Mouse (Mus musculus) kidney, postnatal 36 days (tissue): ENCODE data around the gene Kcnj5.

Source experiments
- DNase-seq, 2 experiments: peaks; one replicate each; pipeline ENCODE4 v3.0.0; 2021 to 2022; ENCODE audit warnings: mixed read lengths in 2 of 2

Gene Kcnj5

GRCm38 (mm10) chr9:32315999-32316398 lies 28.2 kb downstream of the Kcnj5 start:
- no peak for DNase-seq

GRCm38 (mm10) chr9:32314071-32314470 lies 30.1 kb downstream of the Kcnj5 start:
- DNase-seq = no peak

- DNase-seq = no peak
These were observed 31.9 kb downstream of the Kcnj5 start for GRCm38 (mm10) chr9:32312208-32312607.

GRCm38 (mm10) chr9:32311786-32312185 lies 32.4 kb downstream of the Kcnj5 start:
- DNase-seq = no peak

GRCm38 (mm10) chr9:32302501-32303150 lies 41.5 kb downstream of the Kcnj5 start:
- no peak for DNase-seq

- no peak for DNase-seq
These were observed 48.9 kb downstream of the Kcnj5 start for GRCm38 (mm10) chr9:32295061-32295800.

GRCm38 (mm10) chr9:32292686-32293085 lies 51.5 kb downstream of the Kcnj5 start:
- peak; percentile 14 to 17 for DNase-seq

GRCm38 (mm10) chr9:32291618-32292017 lies 52.5 kb downstream of the Kcnj5 start:
- peak; percentile 35 to 61 for DNase-seq

- peak in 1 of 2 experiments; percentile 18 for DNase-seq
These were observed 60.6 kb downstream of the Kcnj5 start for GRCm38 (mm10) chr9:32283591-32283990.

- no peak for DNase-seq
These were observed 63.7 kb downstream of the Kcnj5 start for GRCm38 (mm10) chr9:32280456-32280855.

- peak; percentile 41 to 47 for DNase-seq
These were observed 64.4 kb downstream of the Kcnj5 start for GRCm38 (mm10) chr9:32279789-32280188.

- no peak for DNase-seq
These were observed 66.1 kb downstream of the Kcnj5 start for GRCm38 (mm10) chr9:32278052-32278451.

GRCm38 (mm10) chr9:32271896-32272444 lies 72.2 kb downstream of the Kcnj5 start:
- DNase-seq = peak; percentile 81 to 84
